Mouse (Mus musculus) kidney, postnatal 25 days (tissue): ENCODE measurements around the gene Siah2.

Experiments
- DNase-seq, 2 experiments: peaks; one replicate each; pipeline ENCODE4 v3.0.0; 2021; ENCODE audit warnings: mixed read lengths in 2 of 2

Siah2 gene

DNA sequence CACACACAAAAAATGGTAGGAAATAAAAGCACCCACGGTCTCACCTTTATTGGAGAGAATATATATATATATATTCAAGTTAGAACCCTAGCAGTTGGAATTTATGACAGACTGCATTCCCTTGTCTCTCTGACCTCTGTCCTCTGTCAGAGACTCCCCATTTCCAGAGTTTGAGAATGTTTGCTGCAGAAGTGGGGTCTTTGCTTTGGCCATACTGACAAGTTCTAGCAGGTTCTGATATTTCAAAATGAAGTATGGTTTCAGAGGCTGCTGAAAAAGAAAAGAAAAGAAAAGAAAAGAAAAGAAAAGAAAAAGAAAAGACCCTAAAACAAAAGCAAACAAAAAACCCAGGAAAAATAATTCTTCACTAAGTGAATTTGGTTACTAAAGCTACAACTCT lies 2.8 kb upstream of the Siah2 start:
- no peak for DNase-seq

DNA sequence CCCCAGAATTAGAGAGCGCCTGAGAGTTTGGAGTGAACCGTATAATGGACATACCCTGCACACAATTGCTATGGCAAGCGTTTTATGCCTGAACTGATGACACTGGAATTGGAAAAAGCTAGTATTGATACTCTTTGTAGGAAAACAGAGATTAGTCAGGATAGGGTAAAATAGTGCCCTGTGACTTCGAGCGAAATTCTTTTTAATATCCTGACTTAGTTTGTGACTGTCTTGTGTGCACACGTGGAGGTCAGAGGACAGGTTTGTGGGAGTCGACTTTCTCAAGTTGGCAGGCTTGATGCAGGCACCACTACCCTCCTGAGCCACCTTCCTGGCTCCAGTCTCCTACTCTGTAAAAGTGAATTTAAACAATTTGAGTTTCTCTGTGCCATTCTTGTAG lies 1.1 kb upstream of the Siah2 start:
- no peak for DNase-seq

DNA sequence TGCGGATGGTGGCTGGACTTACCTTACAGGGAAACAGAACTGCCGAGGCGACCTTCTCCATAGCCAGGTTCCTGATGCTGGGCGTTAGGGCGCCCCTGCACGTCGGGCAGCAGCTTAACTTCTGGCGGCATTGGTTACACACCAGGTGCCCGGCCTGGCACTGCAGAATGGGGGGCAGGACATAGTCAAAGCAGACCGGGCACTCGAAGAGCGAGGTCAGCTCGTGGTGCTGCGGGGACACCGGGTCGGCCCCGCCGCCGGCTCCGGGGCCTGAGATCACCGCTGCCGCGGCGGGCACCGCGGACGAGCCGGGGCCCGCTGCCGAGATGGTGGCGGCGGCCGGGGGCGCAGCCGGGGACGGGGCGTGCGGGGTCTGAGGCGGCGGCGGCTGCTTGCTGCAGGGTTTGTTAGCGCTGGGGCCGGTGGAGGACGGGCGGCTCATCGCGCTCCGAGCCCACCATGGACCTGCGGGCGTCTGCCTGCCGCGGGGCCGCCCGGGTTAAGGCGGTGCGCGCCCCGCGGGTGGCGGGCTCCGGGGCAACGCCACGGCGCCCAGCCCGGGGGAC lies 743 bp downstream of the Siah2 start:
- peak; percentile 53 to 82 for DNase-seq

DNA sequence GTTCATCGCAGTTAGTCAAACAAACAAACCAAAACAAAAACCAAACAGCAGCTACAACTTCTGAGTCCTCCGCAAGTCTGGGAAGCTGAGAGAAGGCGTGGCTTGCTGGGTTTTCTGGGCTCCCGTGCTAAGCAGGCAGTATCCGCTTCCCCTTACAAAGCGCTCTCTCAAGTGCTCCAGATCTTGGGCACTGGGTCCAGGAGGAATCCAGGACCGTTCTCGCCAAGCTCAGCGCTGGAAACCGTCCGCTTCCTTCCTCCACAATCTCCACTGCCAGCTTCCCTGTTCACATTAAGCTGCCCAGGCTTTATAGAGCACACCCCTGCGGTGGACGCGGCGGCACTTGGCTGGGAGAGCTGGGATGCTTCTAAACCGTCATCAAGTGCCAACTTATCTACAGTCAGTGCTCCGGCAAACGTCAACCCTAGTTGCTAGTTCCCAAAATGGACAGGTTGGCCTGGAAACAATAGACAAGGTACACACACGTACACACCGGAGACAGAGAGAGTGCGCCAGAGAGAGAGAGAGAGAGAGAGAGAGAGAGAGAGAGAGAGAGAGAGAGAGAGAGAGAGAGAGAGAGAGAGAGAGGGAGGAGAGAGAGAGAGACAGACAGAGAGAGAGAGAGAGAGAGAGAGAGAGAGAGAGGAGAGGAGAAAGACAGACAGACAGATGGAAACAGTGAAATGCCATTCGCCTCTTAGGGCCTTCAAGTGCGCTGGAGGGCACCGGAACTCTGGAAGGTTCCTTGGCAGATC lies 1.4 kb downstream of the Siah2 start:
- DNase-seq: peak; percentile 73 to 85

DNA sequence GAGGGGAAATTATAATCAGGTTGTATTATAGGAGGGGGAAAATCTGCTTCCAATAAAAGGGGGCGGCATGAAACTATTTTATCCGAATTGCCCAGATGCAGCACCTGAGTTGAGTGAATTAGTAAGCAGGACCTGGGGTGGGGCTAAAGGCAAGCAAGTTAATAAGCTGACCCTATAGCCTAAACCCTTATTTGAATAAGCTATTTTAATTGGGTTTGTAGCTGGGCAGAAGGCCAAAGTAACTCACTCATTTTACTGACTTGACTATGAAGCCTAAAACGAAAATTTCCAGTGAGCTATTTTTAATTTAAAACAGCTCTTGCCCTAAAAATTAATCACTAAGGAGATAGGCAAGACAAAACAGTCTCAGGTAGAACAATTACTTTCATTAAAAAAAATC lies 2.5 kb downstream of the Siah2 start:
- peak in 1 of 2 experiments; percentile 44 for DNase-seq

DNA sequence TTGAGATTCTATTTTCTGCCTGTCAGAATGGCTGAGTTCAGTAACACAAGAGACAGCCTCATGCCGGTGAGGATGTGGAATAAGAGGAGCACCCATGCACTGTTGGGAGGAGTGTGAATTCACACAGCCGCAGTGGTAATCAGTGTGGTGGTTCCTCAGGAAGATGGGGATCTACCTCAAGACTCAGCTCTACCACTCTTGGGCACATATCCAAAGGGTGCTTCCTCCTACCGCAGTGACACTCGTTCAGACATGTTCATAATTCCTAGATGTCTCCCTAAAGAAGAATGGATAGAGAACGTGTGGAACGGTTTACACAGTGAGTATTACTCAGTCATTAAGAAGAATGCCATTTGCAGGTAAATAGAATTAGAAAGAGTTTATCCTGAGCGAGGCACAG lies 3.1 kb downstream of the Siah2 start:
- DNase-seq: no peak

DNA sequence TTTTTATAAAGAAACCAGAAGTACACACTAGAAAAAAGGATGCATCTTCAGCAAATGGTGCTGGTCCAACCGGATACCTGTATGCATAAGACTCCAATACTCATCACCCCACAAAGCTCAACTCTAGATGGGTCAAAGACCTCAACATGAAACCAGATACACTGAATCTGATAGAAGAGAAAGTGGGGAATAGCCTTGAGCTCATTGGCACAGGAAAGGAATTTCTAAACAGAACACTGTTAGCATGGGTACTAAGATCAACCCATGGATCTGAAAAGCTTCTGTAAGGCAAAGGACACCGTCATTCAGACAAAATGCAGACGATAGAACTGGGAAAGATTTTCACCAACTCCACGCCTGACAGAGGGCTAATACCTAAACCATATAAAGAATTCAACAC lies 3.6 kb downstream of the Siah2 start:
- no peak for DNase-seq

DNA sequence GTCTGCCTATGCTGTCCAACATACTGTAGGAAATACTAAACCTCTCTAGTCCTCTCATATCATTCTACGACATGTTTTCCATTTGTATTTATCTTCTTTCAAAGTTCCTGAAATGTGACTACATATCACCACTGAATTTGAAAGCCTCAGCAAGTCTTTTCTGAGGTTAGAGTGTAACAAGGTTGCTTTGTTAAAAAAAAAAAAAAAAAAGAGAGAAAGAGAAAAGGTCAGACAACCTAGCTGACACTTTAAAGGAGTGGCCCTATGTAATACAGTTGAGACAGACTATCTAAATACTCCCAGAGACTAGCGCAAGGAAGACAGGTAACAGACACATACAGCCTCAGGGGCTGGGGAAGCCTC lies 5.3 kb downstream of the Siah2 start:
- DNase-seq: no peak

DNA sequence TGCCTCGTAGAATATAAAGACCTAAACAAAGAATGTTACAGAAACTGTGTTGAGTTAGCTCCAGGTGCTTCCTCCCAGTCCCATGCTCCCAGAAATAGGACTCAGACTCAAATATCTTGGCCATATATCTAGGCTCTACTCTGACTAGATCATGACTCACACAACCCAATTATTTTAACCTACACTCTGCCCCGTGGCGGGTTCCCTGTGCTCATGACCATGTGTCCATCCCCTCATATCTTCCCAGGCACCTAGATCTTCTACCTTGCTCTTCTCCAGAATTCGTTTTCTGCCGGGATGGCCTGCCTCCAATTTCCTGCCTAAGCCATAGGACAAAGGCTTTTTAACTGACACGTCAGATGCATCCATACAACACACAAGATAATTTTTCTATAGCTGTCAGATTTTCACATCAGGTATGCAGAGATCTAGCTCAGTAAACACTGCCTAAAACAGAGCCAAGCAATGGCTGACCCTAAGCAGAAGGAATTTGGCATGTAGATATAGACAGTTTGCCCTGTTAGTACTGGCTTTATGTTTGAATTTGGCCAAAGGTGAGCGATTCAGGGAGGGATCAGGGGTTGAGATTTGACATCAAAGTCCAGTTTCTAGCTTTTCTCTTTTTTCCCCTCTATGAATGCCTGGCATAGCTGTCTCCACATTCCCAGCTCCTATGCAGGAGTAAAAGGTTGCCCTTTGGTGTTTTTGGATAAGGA lies 5.8 kb downstream of the Siah2 start:
- peak in 1 of 2 experiments; percentile 40 for DNase-seq

DNA sequence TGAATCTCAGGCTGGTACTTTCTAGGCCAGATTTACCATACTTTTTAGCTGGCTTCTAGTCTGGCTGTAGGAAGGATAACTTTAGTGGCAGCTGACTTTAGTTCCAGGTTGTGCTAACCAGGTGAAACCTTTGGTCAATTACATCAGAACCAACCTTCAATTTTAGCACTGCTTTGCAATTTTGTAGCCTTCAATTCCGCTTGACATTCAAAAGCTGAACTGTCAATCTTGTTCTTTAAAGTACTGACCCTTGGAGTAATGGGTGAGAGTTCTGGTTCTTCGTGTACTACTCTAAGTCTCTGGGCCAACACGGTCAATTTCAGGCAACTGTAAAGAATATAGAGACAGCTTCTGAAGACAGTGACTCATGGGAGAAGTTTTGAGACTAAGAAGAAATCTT lies 6.8 kb downstream of the Siah2 start:
- no peak for DNase-seq

DNA sequence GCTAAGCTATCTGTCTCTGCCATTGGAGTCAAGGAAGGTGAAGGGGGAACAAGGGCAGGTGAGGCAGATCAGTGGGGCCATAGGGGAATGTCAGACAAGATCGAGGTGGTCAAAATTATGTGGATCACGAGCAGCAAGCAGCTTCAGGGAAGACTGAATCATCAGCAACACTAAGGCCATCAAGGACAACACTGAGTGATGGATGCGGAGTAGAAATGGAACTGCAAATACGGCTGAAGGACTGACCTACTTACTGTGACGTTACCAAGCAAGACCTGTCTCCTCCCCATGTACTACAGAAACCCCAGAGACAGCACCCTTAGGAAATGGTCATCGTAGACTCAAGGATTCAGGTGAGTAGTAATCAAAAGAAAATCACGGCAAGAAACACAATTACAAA lies 8.9 kb downstream of the Siah2 start:
- DNase-seq: no peak

DNA sequence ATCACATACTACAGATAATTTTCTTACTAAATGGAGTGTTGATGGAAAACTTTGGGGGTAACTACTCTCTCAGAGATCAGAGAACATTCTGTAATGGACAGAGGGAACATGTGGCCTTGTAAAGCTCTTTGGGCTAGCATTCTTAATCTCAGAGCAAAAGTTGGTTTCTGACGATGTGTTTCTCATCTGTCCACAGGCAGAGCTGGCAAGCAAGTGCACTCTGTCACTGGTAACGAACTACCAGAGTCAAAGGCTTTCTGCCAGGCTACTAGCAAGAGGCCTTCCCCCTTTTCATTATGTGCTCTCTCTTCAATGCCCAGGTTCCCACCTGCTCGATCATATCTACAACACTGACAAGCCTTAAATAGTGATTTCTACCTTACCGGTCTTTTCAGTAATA lies 9.9 kb downstream of the Siah2 start:
- no peak for DNase-seq

DNA sequence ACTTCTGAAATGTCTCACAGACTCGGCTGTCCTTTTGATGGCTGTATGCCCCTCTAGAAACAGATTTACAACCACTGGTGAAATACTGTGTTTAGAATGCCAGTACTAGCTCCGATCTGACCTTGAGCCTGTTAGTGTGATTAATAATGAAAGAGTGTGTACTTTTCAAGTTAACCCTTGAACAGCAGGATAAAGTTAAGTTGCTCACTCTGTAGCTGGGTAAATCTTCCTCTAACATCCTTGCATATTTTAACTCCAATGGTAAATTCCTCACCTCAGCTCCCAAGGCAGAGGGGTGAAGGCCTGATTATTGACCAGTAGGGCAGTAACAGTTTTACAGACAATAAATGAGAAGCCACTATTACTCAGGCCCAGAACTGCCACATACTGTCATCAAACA lies 10.4 kb downstream of the Siah2 start:
- no peak for DNase-seq

DNA sequence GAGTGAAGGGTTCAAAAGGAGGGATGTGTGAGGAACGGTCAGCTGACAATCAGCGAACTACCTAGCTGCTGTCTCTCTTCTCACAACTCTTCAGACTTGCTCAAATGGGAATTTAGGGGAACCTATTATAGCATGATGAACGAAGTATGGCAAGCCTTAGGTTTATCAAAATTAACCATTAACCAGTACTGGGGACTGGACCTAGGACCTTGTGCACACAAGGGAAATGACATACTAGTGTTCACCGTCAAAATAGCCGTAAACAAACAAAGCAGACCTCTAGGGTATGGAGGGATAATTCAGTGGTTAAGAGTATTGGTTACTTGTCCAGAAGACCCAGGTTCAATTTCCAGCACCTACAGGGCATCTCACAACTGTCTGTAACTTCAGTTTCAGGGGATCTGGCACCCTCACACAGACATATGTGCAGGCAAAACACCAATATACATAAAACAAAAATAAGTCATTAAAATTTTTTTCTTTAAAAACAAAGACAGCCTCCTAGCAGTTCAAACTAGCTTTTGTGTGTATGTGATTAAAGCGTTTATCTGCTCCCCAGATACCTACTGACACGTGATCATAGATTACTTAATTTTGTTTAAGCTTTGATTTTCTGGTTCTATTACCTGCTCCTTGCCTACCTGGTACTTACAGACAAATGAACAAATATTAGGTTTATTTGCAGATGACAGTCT lies 11.1 kb downstream of the Siah2 start:
- no peak for DNase-seq

DNA sequence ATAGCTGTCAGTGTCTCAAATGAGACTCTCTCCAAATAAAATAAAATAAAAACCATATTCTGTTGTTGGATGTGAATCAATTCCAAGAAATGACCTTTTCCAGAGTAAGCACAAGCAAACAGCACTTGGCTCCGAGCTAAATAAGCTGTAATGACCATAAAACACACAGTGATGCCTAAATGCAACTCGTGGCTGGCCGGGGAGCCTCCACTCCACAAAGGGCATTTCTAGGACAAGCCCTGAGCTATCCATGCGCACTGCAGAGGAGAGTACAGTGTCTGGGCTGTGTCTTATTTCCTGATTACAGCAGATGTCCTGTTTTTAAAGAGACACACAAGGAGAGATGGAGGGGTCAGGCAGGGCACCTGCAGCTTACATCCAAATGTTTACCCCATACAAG lies 12.2 kb downstream of the Siah2 start:
- peak; percentile 41 to 59 for DNase-seq

DNA sequence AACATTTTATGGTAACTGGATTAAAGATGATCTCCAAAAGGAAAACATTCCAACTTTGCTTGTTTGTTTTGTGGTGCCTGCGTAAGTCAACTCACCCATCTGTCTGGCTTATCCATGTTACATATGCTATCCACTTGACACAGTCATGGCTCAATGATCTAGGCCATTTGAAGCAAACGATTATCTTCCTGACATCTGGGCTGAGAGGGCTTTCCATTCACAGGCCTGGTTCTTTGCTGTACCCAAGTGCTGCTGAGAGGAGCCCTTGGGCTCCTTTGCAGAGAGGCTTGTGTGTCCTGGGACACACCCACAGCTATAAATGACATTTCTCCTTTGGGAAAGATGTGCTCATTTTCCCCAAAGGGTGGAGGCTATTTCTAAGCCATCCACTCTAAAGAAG lies 13.3 kb downstream of the Siah2 start:
- DNase-seq: no peak

DNA sequence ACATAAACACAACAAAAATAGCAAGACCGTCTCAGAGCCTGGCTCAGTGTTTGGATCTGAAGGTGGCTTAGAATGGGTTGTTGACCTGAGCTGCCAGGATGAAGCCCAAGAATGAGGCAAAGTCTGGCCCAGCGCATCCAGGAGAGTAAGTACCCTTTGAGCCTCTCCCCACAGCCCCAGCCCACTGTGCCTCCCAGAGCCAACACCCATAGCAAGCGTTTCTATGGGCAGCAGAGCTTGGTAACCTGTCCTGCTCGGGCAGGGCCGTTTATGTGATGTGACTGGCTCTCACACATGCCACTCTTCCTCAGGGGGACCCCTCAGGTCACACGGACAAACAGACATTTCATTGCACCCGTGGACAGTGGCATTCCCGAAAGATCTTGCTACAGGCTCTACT lies 13.8 kb downstream of the Siah2 start:
- peak; percentile 70 to 91 for DNase-seq

DNA sequence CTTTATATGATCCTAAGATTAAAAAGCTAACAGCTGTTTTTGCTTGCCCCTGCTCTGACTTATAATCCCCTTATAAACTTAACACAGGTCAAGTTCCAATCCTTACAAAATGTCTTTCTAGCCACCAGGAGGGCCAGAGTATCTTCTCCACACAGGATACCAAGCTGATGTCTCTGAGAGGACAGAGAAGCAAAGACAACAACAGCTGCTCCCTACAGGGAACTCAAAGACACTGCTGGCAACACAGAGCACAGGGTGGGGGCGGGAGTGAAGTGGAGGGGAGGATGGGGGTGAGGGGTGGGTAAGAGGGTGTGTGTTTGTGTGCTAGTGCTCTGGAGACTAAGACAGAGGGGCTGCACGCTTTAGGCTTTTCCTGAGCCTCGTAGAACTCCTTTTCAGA lies 14.6 kb downstream of the Siah2 start:
- no peak for DNase-seq

DNA sequence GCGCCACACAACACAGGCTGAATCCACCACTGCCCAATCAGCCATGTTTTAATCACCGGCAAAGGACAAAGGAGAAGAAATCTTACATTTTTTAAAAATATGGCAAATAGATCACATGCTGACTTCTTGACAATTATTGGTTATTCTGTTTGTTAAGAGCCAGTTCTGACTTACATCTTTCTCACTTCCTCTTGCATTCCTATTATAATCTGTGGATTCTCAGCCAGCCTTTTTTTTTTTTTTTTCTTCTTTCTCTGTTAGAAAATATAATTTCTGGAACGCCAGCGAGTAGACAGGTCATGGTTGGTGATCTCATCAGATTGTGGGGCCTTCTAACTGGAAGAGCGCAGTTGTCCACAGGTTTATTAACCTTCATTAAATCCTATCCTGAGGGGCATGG lies 18.9 kb downstream of the Siah2 start:
- DNase-seq: no peak

DNA sequence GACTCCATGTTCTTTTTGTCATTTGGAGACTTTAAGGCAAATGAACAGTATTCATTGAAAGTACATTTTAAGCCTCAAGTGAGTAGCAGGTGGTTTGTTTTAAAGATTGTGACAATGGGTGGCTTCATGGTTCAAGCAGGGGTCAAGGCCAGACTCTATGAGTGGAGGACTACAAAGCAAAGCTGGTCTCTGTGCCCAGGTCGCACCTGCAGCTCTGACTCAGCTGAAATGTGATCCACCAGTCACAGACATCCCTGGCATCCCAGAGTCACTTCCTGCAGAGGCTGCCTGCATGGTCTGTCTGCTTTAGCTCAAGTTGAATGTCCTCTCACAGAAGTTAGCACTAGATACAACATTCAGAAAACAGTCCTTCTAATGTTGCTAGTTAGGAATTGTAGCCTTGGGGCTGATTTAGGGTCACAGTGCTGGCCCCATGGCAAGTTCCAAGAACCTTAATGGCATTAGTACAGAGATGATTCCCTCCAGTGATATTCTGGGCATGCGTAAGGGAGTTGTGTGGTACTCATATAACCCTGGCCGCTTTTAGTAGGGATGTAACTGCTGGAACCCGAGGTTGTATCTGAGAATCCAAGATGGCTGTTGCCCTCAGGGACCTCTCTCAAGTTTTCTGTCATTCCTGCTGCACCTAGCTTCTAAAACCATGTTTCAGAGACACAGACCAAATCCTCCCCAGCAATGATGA lies 19.6 kb downstream of the Siah2 start:
- no peak for DNase-seq

DNA sequence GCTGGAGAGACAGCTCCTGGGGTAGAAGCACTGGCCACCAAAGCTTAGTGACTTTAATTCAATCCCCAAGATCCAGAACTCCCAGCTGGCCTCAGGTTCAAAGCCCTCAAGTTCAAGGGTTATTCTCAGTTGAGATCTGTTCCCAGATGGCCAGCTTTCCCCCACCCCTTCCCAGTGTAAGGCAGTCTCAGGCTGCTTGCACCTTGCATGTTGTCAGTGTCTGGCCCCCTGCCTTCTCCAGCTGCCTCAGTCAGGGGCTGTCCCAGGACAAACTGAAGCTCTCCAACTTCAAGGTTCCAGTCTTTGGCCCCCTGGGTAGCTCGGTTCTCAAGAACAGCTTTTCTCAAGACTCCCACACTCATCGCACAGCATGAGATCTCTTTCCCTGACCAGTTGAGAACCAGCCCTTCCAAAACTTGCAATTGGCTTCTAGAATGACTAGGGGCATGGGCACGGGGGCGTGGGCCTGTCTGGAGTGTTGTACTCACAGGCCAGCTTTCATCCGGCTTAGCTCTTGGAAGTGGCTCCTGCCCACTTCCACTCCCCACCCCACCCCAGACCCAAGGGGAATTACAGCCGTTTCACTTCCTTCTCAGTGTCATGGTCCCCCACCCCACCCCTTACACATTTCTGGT lies 20.5 kb downstream of the Siah2 start:
- no peak for DNase-seq

DNA sequence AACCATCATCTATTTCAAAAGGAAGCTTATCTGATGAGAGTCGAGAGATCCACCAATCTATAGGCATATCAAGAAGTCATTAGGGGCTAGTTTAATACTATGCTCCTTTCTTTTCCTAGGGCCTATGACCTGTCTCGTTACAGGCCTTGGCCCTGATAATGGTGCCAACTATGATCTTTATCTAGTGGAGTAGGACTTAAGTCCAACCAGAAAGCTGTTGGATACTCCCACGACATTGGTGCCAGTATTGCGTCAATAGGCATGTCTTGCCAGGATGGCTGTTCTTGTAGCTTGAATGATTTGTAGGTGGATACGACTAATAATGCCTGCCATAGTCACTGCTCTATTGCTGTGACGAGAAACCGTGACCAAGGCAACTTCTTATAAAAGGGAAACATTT lies 28.2 kb downstream of the Siah2 start:
- DNase-seq: no peak

DNA sequence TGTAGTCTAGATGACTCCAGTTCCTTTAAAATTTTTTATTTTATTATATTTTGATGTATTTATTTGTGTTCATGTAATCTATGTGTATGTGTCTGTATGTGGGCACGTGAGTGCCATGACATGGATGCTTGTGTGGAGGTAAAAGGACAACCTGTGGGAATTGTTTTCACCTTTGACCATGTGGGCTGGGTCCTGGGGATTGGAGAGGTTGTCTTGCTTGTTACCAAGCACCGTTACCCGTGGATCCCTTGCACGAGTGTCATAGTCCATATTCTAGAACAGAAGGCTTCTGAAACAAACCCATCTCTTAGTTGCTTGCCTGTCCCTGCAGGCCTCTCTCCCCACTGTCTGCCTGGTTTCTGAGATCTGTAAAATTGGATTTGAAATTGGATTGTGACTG lies 31.6 kb downstream of the Siah2 start:
- DNase-seq: peak in 1 of 2 experiments; percentile 57
